Mouse (Mus musculus): ENCODE measurements around the gene Galnt14.

DNA sequence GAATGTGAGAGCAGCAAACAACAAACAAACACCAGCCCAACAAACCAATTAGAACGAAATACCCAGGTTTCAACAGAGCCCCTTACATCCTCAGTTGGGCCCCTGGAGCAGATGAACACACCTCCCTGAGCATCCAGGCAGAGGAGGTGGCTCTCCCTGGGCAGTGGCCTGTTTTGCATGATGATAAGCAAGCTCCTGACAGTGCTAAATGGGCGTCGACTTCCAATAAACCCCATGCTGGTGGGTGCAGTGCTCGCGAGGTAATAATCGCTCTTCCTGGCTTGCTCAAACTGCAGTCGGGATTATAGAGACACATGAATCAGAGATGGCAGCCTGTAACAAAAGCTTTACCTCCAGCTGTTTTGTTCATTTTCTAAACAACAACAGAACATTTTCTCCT is 235.9 kb downstream of the Galnt14 start:
- no peak for TF ChIP-seq CTCF (conservative IDR thresholded peaks at IDR 0.05; ENCODE audit: low read length)
- TF ChIP-seq NANOG (IDR thresholded peaks at IDR 0.05; ENCODE audit: borderline replicate concordance, low read length) = no peak

Data from E14TG2a.4 (cell line).